Mouse (Mus musculus) T-helper 1 cell (primary cell): ENCODE measurements around the gene Krtap12-1.

ENCODE experiments used
- in situ Hi-C: fragments of 300-600 bp; cut with MboI, MseI; formaldehyde crosslinking; loops from one replicate; pipeline ENCODE4 v1.15.1; 2025; ENCODE audit warnings: high pct_unique_total_duplicates

The Krtap12-1 gene

GRCm38 (mm10) chr10:77720299-77720698 lies at the start of gene Krtap12-1:
Gene Krtap12-1 (plus strand): TSS chr10:77720599.
- in situ Hi-C loops = loop anchor here (25.0 kb wide), 1 partner anchor 1017 kb away; no protein-coding TSS in a partner anchor

GRCm38 (mm10) chr10:77670710-77671109 lies 49.7 kb upstream of the Krtap12-1 start:
- in situ Hi-C loops = no loop called here

GRCm38 (mm10) chr10:77671519-77671918 lies 48.9 kb upstream of the Krtap12-1 start:
- in situ Hi-C loops = no loop called here

GRCm38 (mm10) chr10:77673765-77674164 lies 46.6 kb upstream of the Krtap12-1 start:
- in situ Hi-C loops = no loop called here

GRCm38 (mm10) chr10:77677562-77677961 lies 42.8 kb upstream of the Krtap12-1 start:
- in situ Hi-C loops = loop anchor here (25.0 kb wide), 1 partner anchor 1960 kb away; the partner anchor contains the start of genes Odf3l2 and Shc2

- in situ Hi-C loops = loop anchor here (25.0 kb wide), 1 partner anchor 1954 kb away; the partner anchor contains the start of genes Odf3l2 and Shc2
Measured at GRCm38 (mm10) chr10:77682994-77683393, 37.4 kb upstream of the Krtap12-1 start.

GRCm38 (mm10) chr10:77684181-77684580 lies 36.2 kb upstream of the Krtap12-1 start:
- in situ Hi-C loops = loop anchor here (25.0 kb wide), 1 partner anchor 1953 kb away; the partner anchor contains the start of genes Odf3l2 and Shc2

GRCm38 (mm10) chr10:77685895-77686664 lies 34.3 kb upstream of the Krtap12-1 start, which contains the start of gene Tspear:
Gene Tspear (plus strand): TSS chr10:77686569.
- in situ Hi-C loops = loop anchor here (25.0 kb wide), 1 partner anchor 1951 kb away; the partner anchor contains the start of genes Odf3l2 and Shc2

- in situ Hi-C loops = loop anchor here (25.0 kb wide), 1 partner anchor 1950 kb away; the partner anchor contains the start of genes Odf3l2 and Shc2
Measured at GRCm38 (mm10) chr10:77687021-77687420, 33.4 kb upstream of the Krtap12-1 start.

GRCm38 (mm10) chr10:77690356-77690807 lies 30.0 kb upstream of the Krtap12-1 start, which contains the start of gene Gm19402:
Gene Gm19402 (minus strand): TSS chr10:77690757.
- in situ Hi-C loops = loop anchor here (25.0 kb wide), 1 partner anchor 1947 kb away; the partner anchor contains the start of genes Odf3l2 and Shc2

GRCm38 (mm10) chr10:77697133-77697532 lies 23.3 kb upstream of the Krtap12-1 start, which contains the start of gene Gm9508:
Gene Gm9508 (minus strand): TSS chr10:77697233.
- in situ Hi-C loops = loop anchor here (25.0 kb wide), 1 partner anchor 1940 kb away; the partner anchor contains the start of genes Odf3l2 and Shc2

- in situ Hi-C loops = loop anchor here (25.0 kb wide), 1 partner anchor 1031 kb away; no protein-coding TSS in a partner anchor
Measured at GRCm38 (mm10) chr10:77706326-77706725, 14.1 kb upstream of the Krtap12-1 start, which contains the start of gene Gm10272. Gene Gm10272 (plus strand): TSS chr10:77706626.

GRCm38 (mm10) chr10:77709831-77710230 lies 10.6 kb upstream of the Krtap12-1 start:
- in situ Hi-C loops = loop anchor here (25.0 kb wide), 1 partner anchor 1027 kb away; no protein-coding TSS in a partner anchor

- in situ Hi-C loops = loop anchor here (25.0 kb wide), 1 partner anchor 1026 kb away; no protein-coding TSS in a partner anchor
Measured at GRCm38 (mm10) chr10:77711157-77711556, 9.2 kb upstream of the Krtap12-1 start, which contains the start of gene Gm10024. Gene Gm10024 (plus strand): TSS chr10:77711457.

- in situ Hi-C loops = loop anchor here (25.0 kb wide), 1 partner anchor 1024 kb away; no protein-coding TSS in a partner anchor
Measured at GRCm38 (mm10) chr10:77713734-77714133, 6.7 kb upstream of the Krtap12-1 start.

- in situ Hi-C loops = loop anchor here (25.0 kb wide), 1 partner anchor 1022 kb away; no protein-coding TSS in a partner anchor
Measured at GRCm38 (mm10) chr10:77715507-77715906, 4.9 kb upstream of the Krtap12-1 start, which contains the start of gene Gm10142. Gene Gm10142 (plus strand): TSS chr10:77715807.

GRCm38 (mm10) chr10:77724855-77725254 lies 4.5 kb downstream of the Krtap12-1 start:
- in situ Hi-C loops = loop anchor here (25.0 kb wide), 1 partner anchor 1012 kb away; no protein-coding TSS in a partner anchor

GRCm38 (mm10) chr10:77726186-77726585 lies 5.8 kb downstream of the Krtap12-1 start, which contains the start of gene Gm10100:
Gene Gm10100 (plus strand): TSS chr10:77726486.
- in situ Hi-C loops = no loop called here

- in situ Hi-C loops = no loop called here
Measured at GRCm38 (mm10) chr10:77728280-77728679, 7.9 kb downstream of the Krtap12-1 start.

GRCm38 (mm10) chr10:77729241-77729640 lies 8.8 kb downstream of the Krtap12-1 start:
- in situ Hi-C loops = no loop called here

GRCm38 (mm10) chr10:77735928-77736327 lies 15.5 kb downstream of the Krtap12-1 start:
- in situ Hi-C loops = no loop called here
